Mouse (Mus musculus): Measurements from ENCODE around the gene Lrr1. TPM values are rescaled to one million over a fixed set of nuclear protein-coding genes. Genes with fewer than 3 reads are reported as not detected.
A peak's percentile ranks its signal among the peaks of the same experiment; 100 is the strongest.

The Lrr1 gene
- total and polyA plus RNA-seq, 2 experiments from 2014 or later, result 0.37 to 3.4 TPM

DNA sequence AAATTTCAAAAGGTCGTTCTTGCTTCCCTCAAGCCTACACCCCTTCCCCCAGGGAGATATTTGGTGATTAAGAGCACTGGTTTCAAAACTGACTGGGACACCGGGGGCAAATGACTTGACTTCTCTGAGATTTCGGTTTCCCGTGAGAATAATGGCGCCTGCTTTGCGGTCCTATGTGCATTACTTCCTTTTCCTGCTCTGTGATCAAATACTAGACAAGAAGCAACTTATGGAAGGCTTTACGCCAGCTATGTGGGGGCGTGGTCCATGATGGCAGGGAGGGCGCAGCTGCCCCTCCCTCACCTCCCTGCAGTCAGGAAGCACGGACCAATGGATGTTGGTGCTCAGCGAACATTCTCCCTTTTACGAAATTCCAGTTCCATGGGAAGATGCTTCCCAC is 38.1 kb upstream of the Lrr1 start:
- Histone ChIP-seq H3K4me2 (ENCODE audit: low read depth, low read length) (peak overlapping the region; percentile 34), H3K36me3 (ENCODE audit: insufficient read depth, low read length) (no peaks in the 10 kb centered on the region), H3K9me3 (ENCODE audit: low read length) (no peaks in the 10 kb centered on the region), H3K9ac (replicated peaks; ENCODE audit: low read length) (no peak overlapping the region), H3K27me3 (ENCODE audit: insufficient read depth, low read length) (no peaks in the 10 kb centered on the region), H3K4me3 (ENCODE audit: low read length) (no peak overlapping the region), H3K27ac (no peak overlapping the region), H3K4me1 (ENCODE audit: insufficient read depth, low read length) (no peaks in the 10 kb centered on the region)
- no peak for TF ChIP-seq CTCF (IDR thresholded peaks at IDR 0.05; ENCODE audit: low read depth)
- DNase-seq (ENCODE audit: low spot score), result no peak
- 72% methylated on average over 12 of the region's 12 CpGs for WGBS
- no peak for ATAC-seq

- no peak for ATAC-seq
- Histone ChIP-seq H3K36me3 (ENCODE audit: insufficient read depth, low read length) (no peaks in the 10 kb centered on the region), H3K9me3 (ENCODE audit: low read length) (no peaks in the 10 kb centered on the region), H3K4me2 (ENCODE audit: low read depth, low read length) (no peak overlapping the region), H3K27me3 (ENCODE audit: insufficient read depth, low read length) (no peaks in the 10 kb centered on the region), H3K4me3 (ENCODE audit: low read length) (no peak overlapping the region), H3K27ac (no peak overlapping the region), H3K9ac (replicated peaks; ENCODE audit: low read length) (no peak overlapping the region), H3K4me1 (ENCODE audit: insufficient read depth, low read length) (no peaks in the 10 kb centered on the region)
- WGBS, result 88% methylated on average over 6 of the region's 6 CpGs
- DNase-seq (ENCODE audit: low spot score), result no peak
- no peak for TF ChIP-seq CTCF (IDR thresholded peaks at IDR 0.05; ENCODE audit: low read depth)
These were observed 37.3 kb upstream of the Lrr1 start for GRCm38 (mm10) chr12:69131267-69131666.

- Histone ChIP-seq H3K27me3 (ENCODE audit: insufficient read depth, low read length) (no peaks in the 10 kb centered on the region), H3K4me1 (ENCODE audit: insufficient read depth, low read length) (no peaks in the 10 kb centered on the region), H3K4me2 (ENCODE audit: low read depth, low read length) (no peak overlapping the region), H3K9ac (replicated peaks; ENCODE audit: low read length) (no peak overlapping the region), H3K9me3 (ENCODE audit: low read length) (no peaks in the 10 kb centered on the region), H3K36me3 (ENCODE audit: insufficient read depth, low read length) (no peaks in the 10 kb centered on the region), H3K4me3 (ENCODE audit: low read length) (no peak overlapping the region), H3K27ac (no peak overlapping the region)
- TF ChIP-seq CTCF (IDR thresholded peaks at IDR 0.05; ENCODE audit: low read depth), result peak; percentile 86
- DNase-seq (ENCODE audit: low spot score) (peak; percentile 87), ATAC-seq (0 out of 2 replicates have a peak, but pooled peaks have one; percentile 61)
- WGBS, result 9% methylated on average over 10 of the region's 10 CpGs
These were observed 36.6 kb upstream of the Lrr1 start for GRCm38 (mm10) chr12:69131981-69132380.

DNA sequence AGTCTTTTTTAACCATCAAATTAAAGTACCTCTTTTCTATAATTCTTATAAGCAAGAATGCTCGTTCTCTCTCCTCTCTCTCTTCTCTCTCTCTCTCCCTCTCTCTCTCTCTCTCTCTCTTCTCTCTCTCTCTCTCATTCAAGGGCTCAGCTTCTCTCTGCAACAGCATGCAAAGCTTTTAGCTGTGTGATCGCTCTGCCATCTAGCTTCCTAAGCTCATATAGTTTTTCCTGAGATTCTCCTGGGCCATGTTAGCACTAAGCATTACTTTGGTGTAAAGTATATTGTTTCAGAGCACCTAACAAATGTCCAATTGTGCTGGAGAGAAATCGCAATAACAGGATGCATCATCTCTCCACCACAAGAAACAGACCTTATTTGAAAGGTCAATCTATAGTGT is 29.4 kb upstream of the Lrr1 start:
- Histone ChIP-seq H3K4me1 (ENCODE audit: insufficient read depth, low read length) (no peaks in the 10 kb centered on the region), H3K27ac (no peak overlapping the region), H3K4me3 (ENCODE audit: low read length) (no peak overlapping the region), H3K27me3 (ENCODE audit: insufficient read depth, low read length) (no peaks in the 10 kb centered on the region), H3K36me3 (ENCODE audit: insufficient read depth, low read length) (no peaks in the 10 kb centered on the region), H3K9me3 (ENCODE audit: low read length) (no peaks in the 10 kb centered on the region), H3K4me2 (ENCODE audit: low read depth, low read length) (no peak overlapping the region), H3K9ac (replicated peaks; ENCODE audit: low read length) (no peak overlapping the region)
- no peak for ATAC-seq
- WGBS, result 83% methylated on average over 3 of the region's 3 CpGs
- DNase-seq (ENCODE audit: low spot score), result peak; percentile 42
- TF ChIP-seq CTCF (IDR thresholded peaks at IDR 0.05; ENCODE audit: low read depth), result peak; percentile 42

- H3K36me3 ChIP-seq (ENCODE audit: insufficient read depth, low read length), result no peaks in the 10 kb centered on the region
- no peak for TF ChIP-seq CTCF (IDR thresholded peaks at IDR 0.05; ENCODE audit: low read depth)
- no peak overlapping the region for H3K27ac ChIP-seq
- H3K4me3 ChIP-seq (ENCODE audit: low read length), result no peak overlapping the region
- H3K4me2 ChIP-seq (ENCODE audit: low read depth, low read length), result no peak overlapping the region
- WGBS, result 91% methylated on average over 7 of the region's 7 CpGs
- no peaks in the 10 kb centered on the region for H3K27me3 ChIP-seq (ENCODE audit: insufficient read depth, low read length)
- DNase-seq (ENCODE audit: low spot score), result no peak
- no peak for ATAC-seq
- no peaks in the 10 kb centered on the region for H3K4me1 ChIP-seq (ENCODE audit: insufficient read depth, low read length)
- no peaks in the 10 kb centered on the region for H3K9me3 ChIP-seq (ENCODE audit: low read length)
- no peak overlapping the region for H3K9ac ChIP-seq (replicated peaks; ENCODE audit: low read length)
These were observed 28.8 kb upstream of the Lrr1 start for GRCm38 (mm10) chr12:69139841-69140240.

DNA sequence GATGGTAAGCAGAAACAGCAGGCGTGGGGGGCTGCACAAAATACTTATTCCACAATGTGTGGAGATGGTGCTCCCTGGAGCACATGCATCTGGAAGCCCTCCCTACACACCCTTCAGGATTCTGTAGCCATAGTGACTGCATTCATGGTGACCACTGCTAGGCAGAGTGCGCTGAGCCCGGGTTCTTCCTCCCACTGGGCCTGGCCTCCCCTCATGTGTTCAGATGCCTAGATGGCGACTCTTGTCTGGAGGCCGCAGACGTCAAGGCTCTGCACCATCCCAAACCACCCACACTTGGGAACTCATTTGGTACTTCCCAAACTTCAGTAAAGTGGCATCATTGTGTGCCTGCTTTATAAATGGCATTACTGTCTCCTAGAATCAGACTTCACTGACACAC is 25.2 kb upstream of the Lrr1 start:
- Histone ChIP-seq H3K4me1 (ENCODE audit: insufficient read depth, low read length) (no peaks in the 10 kb centered on the region), H3K9ac (replicated peaks; ENCODE audit: low read length) (no peak overlapping the region), H3K9me3 (ENCODE audit: low read length) (no peaks in the 10 kb centered on the region), H3K36me3 (ENCODE audit: insufficient read depth, low read length) (no peaks in the 10 kb centered on the region), H3K4me2 (ENCODE audit: low read depth, low read length) (no peak overlapping the region), H3K27me3 (ENCODE audit: insufficient read depth, low read length) (no peaks in the 10 kb centered on the region), H3K4me3 (ENCODE audit: low read length) (no peak overlapping the region), H3K27ac (no peak overlapping the region)
- 68% methylated on average over 6 of the region's 6 CpGs for WGBS
- DNase-seq (ENCODE audit: low spot score), result no peak
- ATAC-seq, result no peak
- TF ChIP-seq CTCF (IDR thresholded peaks at IDR 0.05; ENCODE audit: low read depth), result no peak

DNA sequence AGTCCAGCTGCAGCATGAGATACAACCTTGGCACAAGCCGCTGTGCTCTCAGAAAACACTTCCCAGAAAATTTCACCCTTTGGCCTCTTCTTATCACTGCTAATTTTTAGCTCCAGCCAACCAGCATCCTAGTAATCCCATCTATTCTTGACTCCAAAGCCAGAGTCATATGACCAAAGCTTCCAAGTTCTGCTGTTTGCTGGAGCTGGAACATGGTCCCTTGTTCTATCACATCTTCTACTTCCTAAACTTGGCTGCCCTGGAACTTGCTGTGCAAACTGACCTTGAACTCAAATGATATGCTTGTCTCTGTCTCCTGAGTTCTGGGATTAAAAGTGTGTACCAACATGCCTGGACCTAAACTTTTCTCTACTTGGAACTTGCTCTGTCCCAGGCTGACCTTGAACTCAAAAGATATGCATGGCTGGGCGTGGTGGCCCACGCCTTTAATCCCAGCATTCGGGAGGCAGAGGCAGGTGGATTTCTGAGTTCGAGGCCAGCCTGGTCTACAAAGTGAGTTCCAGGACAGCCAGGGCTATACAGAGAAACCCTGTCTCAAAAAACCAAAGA is 21.4 kb upstream of the Lrr1 start:
- 94% methylated on average over 5 of the region's 5 CpGs for WGBS
- no peak overlapping the region for H3K4me2 ChIP-seq (ENCODE audit: low read depth, low read length)
- TF ChIP-seq CTCF (IDR thresholded peaks at IDR 0.05; ENCODE audit: low read depth), result no peak
- no peak overlapping the region for H3K4me3 ChIP-seq (ENCODE audit: low read length)
- no peaks in the 10 kb centered on the region for H3K36me3 ChIP-seq (ENCODE audit: insufficient read depth, low read length)
- H3K4me1 ChIP-seq (ENCODE audit: insufficient read depth, low read length), result no peaks in the 10 kb centered on the region
- DNase-seq (ENCODE audit: low spot score) (no peak), ATAC-seq (no peak)
- H3K27me3 ChIP-seq (ENCODE audit: insufficient read depth, low read length), result no peaks in the 10 kb centered on the region
- H3K27ac ChIP-seq, result no peak overlapping the region
- H3K9ac ChIP-seq (replicated peaks; ENCODE audit: low read length), result no peak overlapping the region
- no peaks in the 10 kb centered on the region for H3K9me3 ChIP-seq (ENCODE audit: low read length)
